Comparison of ENCODE assay signal across 32 mouse cellular contexts in the genomic region with DNA sequence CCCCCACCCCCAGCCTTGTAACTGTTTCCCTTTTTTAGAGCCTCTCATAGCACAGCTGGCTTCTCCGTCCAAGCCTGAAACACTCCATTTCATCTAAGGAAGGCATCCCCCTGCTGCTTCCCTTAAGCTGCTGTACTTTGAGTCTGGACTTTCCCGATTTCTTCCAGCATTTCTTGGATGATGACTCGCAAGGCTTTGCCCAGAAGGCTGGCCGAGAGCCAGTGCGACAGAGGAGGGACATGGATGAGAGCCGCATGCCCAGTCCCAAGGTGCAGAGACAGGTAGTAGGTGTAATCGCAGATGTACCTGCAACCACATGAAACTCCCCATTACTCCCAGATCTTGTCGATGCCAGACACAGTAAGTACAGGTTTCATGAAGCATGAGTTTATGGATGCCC. TPM values are rescaled to one million over a fixed set of nuclear protein-coding genes. Genes with fewer than 3 reads are reported as not detected.
DNase-seq lines count a peak whose midpoint lies in the region; ATAC-seq lines count a peak whose summit lies in the region.
"Had no signal": no experiment of that assay in that cellular context is flagged by ENCODE, and none has a peak within 500 bp of the region (broad histone marks: within the 10 kb centered on the region; RNA-seq: fewer than 3 reads in every experiment).

No protein-coding gene starts in this region.

- no peak overlapping the region for H3K4me3 ChIP-seq in kidney, embryonic 15.5 days (replicated peaks)
- H3K4me3 ChIP-seq: erythroblast, embryonic 14.5 days; hindbrain, embryonic 13.5 days; layer of hippocampus, adult 2 months; left cerebral cortex, adult 2 months; liver, embryonic 12.5 days; midbrain, embryonic 12.5 days; neural tube, embryonic 13.5 days had no signal

- H3K36me3 ChIP-seq in kidney, embryonic 15.5 days, result 0 out of 2 replicates have a peak, but pooled peaks cover under 1% of the 10 kb centered on the region
- H3K36me3 ChIP-seq: hindbrain, embryonic 13.5 days; liver, embryonic 12.5 days had no signal

- H3K4me2 ChIP-seq in kidney, embryonic 15.5 days, result no peak overlapping the region
- H3K4me2 ChIP-seq: heart, embryonic 11.5 days; hindbrain, embryonic 13.5 days; liver, embryonic 12.5 days; midbrain, embryonic 12.5 days; neural tube, embryonic 13.5 days had no signal

- H3K9ac ChIP-seq in kidney, embryonic 15.5 days, result no peak overlapping the region
- H3K9ac ChIP-seq: hindbrain, embryonic 13.5 days; liver, embryonic 12.5 days; liver, postnatal 0 days; midbrain, embryonic 12.5 days; neural tube, embryonic 13.5 days had no signal

- ATAC-seq in kidney, embryonic 15.5 days (replicated peaks; ENCODE audit: low FRiP score), result no peak
- ATAC-seq: forebrain, embryonic 16.5 days; intestine, postnatal 0 days; liver, embryonic 12.5 days; liver, postnatal 0 days had no signal

- H3K4me1 ChIP-seq in kidney, embryonic 15.5 days, result peaks cover 21% of the 10 kb centered on the region
- H3K4me1 ChIP-seq: liver, embryonic 12.5 days had no signal

- intact Hi-C loops in heart, postnatal 14 days (cut with DNase I), result no loop called here

- no peaks in the 10 kb centered on the region for H3K9me3 ChIP-seq in kidney, embryonic 15.5 days (replicated peaks)
- H3K9me3 ChIP-seq: hindbrain, embryonic 13.5 days; liver, embryonic 12.5 days; midbrain, embryonic 12.5 days; neural tube, embryonic 13.5 days had no signal

- DNase-seq in kidney, adult 11 months, result peak; percentile 42
- no peak for DNase-seq in kidney, postnatal 10 days
- DNase-seq in kidney, postnatal 25 days, result peak; percentile 32 to 51
- peak; percentile 59 for DNase-seq in NIH3T3 (ENCODE audit: low read depth)
- peak; percentile 28 to 68 for DNase-seq in kidney, postnatal 36 days
- DNase-seq in heart, postnatal 14 days, result no peak
- DNase-seq: adrenal gland, adult 8-10 months; B cell, adult 2 months; cerebellum, adult 8-10 months; heart, postnatal 4 days; liver, postnatal 0 days; lung, postnatal 36 days; right cerebral cortex, postnatal 4 days; thymus, adult 18-20 months; thymus, postnatal 36 days had no signal

- 79% methylated on average over 8 of the region's 8 CpGs for WGBS in kidney, embryonic 15.5 days

- no peaks in the 10 kb centered on the region for H3K27me3 ChIP-seq in kidney, embryonic 15.5 days
- H3K27me3 ChIP-seq: hindbrain, embryonic 13.5 days; liver, embryonic 12.5 days; midbrain, embryonic 12.5 days; neural tube, embryonic 13.5 days had no signal

- no peak overlapping the region for H3K27ac ChIP-seq in kidney, embryonic 15.5 days
- H3K27ac ChIP-seq: hindbrain, embryonic 13.5 days; layer of hippocampus, adult 2 months; left cerebral cortex, adult 2 months; liver, embryonic 12.5 days; midbrain, embryonic 12.5 days; neural tube, embryonic 13.5 days; stomach, postnatal 0 days had no signal

RNA-seq across cellular contexts. Expression of a gene that starts 27.2 kb away (rescaled TPM):
- polyA plus RNA-seq in kidney, embryonic 15.5 days (2015; fragmentation: Nextera tagmentation; extraction: Ambion mirVana), result 0.17 TPM in 1 of 2 replicates, not detected in the other
- total RNA-seq in heart, postnatal 14 days (2021), result under 1 TPM in 1 of 2 experiments, not detected in 1; 0.39 TPM
- total RNA-seq: common myeloid progenitor, adult 5-6 weeks; heart, postnatal 4 days; megakaryocyte, adult 5-6 weeks had no signal
- polyA plus RNA-seq: embryonic facial prominence, embryonic 14.5 days; erythroblast, embryonic 14.5 days; forebrain, embryonic 11.5 days; forebrain, embryonic 16.5 days; heart, embryonic 11.5 days; hindbrain, embryonic 13.5 days; intestine, postnatal 0 days; liver, embryonic 12.5 days; liver, postnatal 0 days; lung, embryonic 16.5 days; midbrain, embryonic 12.5 days; neural tube, embryonic 13.5 days; stomach, postnatal 0 days had no signal

RNA-seq across cellular contexts. Expression of a gene that starts 36.8 kb away (rescaled TPM):
- polyA plus RNA-seq in kidney, embryonic 15.5 days (2015; fragmentation: Nextera tagmentation; extraction: Ambion mirVana), result 1.0 and 1.1 TPM in 2 replicates
- total RNA-seq in heart, postnatal 14 days (2021), result 1 to 10 TPM in 1 of 2 experiments, under 1 TPM in 1; 0.38 to 1.2 TPM
- polyA plus RNA-seq: erythroblast, embryonic 14.5 days; forebrain, embryonic 16.5 days had no signal

Comparison
In these comparisons a context has a peak if more than half of its experiments do, and no peak if none do; other contexts are left out.
1. DNase-seq: peak in kidney, adult 11 months (single experiment), kidney, postnatal 25 days (2 of 2), NIH3T3 (single experiment) and kidney, postnatal 36 days (2 of 2); none in kidney, postnatal 10 days (single experiment) and heart, postnatal 14 days (0 of 2).